Mouse (Mus musculus) heart, postnatal 0 days (tissue): Measurements from ENCODE around the gene Klf11.

Experiments
- CTCF ChIP-seq: IDR thresholded peaks from 2 replicates; pipeline ENCODE4 v1.5.1; 2016; ENCODE audit warnings: antibody characterized with exemption, control low read depth, low read depth
- EP300 ChIP-seq: IDR thresholded peaks from 2 replicates; pipeline ENCODE4 v1.6.1; 2016; ENCODE audit warnings: antibody characterized with exemption, low read depth

DNA sequence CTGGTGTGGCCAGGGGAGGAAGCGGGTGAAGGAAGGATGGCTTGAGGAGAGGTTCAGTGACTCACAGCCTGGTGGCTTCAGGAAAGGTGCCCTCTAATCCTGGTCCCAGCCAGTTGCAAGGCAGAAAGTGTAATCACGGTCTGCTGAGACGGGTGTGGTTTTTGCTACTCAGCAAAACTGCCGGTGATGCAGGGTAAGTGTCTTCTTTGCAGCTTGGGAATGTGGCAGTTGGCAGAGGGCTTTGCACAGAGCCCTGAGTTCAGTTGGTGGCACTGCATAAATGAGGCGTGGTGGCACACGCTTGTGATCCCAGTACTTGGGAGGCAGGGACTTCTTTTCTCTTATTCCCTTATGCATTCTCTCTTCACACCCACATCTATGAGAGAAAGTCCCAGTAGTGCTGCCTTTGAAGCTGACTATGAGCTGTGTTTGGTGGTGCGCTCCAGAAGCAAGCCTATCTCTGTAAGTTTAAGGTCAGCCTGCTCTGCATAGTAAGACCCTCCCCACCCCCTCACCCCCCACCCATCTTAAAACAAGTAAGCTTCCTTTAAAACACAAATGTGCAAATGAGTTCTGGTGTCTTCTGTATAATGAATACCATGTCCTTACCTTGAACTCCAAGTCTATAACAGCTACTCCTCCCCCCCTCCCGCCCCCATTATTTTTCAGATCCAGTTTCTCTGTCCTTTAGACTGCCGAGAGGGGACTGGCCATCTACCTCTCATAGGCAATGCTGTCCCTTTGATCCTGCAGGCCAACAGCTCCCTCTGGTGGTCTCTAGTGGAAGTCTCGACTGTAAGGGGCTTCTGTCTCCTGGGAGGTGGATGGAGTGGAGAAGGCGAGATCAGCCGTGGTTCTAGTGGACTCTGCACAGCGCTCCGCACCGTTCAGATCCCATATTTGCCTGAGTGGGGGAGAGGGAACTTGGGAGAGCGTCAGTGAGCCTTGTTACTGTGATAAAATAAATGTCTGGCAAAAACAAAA lies 45.7 kb downstream of the Klf11 start:
- TF ChIP-seq CTCF (peak; percentile 99), EP300 (no peak)
